Mouse (Mus musculus): Measurements from ENCODE around the gene Bok. TPM values are rescaled to one million over a fixed set of nuclear protein-coding genes. Genes with fewer than 3 reads are reported as not detected.
A peak's percentile ranks its signal among the peaks of the same experiment; 100 is the strongest.

Bok gene
- polyA plus RNA-seq (2015; fragmentation: Nextera tagmentation; extraction: Ambion mirVana): 54.4 and 57.2 TPM in 2 replicates

DNA sequence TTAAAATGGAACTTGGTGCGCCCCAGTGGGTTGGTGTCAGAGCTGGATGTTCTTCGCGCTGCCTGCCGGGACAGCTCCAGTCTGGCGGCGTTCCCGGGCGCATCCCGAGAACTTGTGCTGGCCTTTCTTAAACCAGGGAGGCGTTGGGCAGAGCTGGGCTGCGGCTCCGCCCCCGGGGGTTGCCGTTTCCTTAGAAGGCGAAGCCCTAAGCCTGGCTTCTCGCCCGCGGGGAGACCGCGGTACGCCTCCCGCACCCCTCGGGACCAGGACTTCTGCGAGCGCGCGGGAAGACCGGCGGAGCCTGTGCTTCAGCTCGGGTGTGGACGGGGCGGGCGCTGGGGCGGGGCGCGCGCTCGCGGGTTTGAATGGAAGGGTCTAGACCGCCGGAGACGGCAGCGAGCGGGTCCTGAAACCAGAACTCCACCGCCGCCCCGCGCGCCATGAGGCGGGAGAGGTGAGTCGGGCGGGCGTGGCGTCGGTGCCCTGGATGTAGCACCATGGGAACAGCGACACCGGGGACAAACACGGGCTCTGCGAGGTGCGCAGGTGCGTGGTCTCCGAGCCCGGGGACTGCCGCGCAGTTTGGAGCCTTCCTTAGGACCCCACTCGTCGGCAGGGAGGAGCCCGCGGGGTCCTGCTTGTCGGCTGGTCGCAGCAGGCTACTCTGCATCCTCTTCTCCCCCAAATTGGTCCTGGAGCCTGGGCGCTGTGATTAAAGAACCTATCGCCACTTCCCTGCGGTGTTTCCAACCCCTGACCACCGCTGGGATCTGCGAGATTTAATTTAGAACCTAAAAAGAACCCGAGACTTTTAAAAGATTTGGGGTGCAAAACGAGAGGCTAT lies at the start of gene Bok:
TSS of gene Bok (plus strand) at position 260 of the 844 bp plus-strand sequence.
- H3K27me3 ChIP-seq (replicated peaks; ENCODE audit: control insufficient read depth, insufficient read depth, low read length): no peaks in the 10 kb centered on the region
- peak; percentile 39 for ATAC-seq
- 0 out of 2 replicates have a peak, but pooled peaks cover 9% of the 10 kb centered on the region for H3K4me1 ChIP-seq (replicated peaks; ENCODE audit: control insufficient read depth, insufficient read depth, low read length)
- under 1% methylated on average over 78 of the region's 78 CpGs for whole genome bisulfite sequencing
- H3K36me3 ChIP-seq (ENCODE audit: control insufficient read depth, insufficient read depth): no peaks in the 10 kb centered on the region
- peak within 1 kb of the TSS; percentile 95 for H3K4me2 ChIP-seq (replicated peaks; ENCODE audit: low read depth)
- H3K4me3 ChIP-seq (ENCODE audit: low read depth, low read length): peak within 1 kb of the TSS; percentile 58
- 0 out of 2 replicates have a peak, but pooled peaks have one; percentile 14 for TF ChIP-seq CTCF (IDR thresholded peaks at IDR 0.05; ENCODE audit: low read depth)
- H3K27ac ChIP-seq (ENCODE audit: low read depth, low read length): peak within 1 kb of the TSS; percentile 57
- peak within 1 kb of the TSS; percentile 68 for H3K9ac ChIP-seq (ENCODE audit: low read depth, low read length)
- no peaks in the 10 kb centered on the region for H3K9me3 ChIP-seq (ENCODE audit: control insufficient read depth)

DNA sequence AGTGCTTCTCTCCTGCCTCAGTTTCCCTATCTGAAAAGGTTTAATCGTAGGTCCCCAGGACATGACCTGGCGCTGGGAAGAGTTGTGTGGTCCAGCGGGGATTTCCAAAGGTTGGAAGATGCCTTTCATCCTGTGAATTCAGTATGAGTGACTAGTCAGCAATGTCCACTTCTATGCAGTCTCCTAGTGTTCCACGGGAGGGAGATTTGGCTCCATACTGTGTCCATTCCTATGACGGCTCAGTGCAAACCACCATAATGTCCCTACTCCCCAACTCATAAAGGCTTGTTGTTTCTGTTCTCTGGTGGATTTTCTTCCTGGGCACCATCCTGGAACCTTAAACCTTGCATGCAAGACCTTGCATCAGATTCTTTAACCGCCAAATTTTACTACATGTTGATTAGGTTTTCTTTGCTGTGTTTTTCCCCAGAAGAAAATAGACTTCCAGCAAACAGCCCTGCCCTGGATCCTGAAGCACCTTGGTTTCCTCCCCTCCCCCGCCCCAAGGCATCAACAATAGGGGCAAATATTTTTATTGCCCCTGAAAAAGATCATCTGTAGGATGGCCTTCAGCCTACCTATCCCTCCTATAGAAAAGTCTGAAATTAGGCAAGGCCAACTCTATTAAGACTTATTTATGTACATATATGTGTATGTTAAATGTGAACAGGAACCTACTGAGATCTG lies 49.1 kb upstream of the Bok start:
- Histone ChIP-seq H3K27me3 (replicated peaks; ENCODE audit: control insufficient read depth, insufficient read depth, low read length) (no peaks in the 10 kb centered on the region), H3K9ac (ENCODE audit: low read depth, low read length) (peak overlapping the region; percentile 48; the same call in 1 of the 2 replicates), H3K9me3 (ENCODE audit: control insufficient read depth) (no peaks in the 10 kb centered on the region), H3K36me3 (ENCODE audit: control insufficient read depth, insufficient read depth) (peaks cover 5% of the 10 kb centered on the region; the same call in 1 of the 2 replicates), H3K4me3 (ENCODE audit: low read depth, low read length) (peak overlapping the region; percentile 84), H3K27ac (ENCODE audit: low read depth, low read length) (peak overlapping the region; percentile 79), H3K4me2 (replicated peaks; ENCODE audit: low read depth) (peak overlapping the region; percentile 90), H3K4me1 (replicated peaks; ENCODE audit: control insufficient read depth, insufficient read depth, low read length) (peaks cover 4% of the 10 kb centered on the region; the same call in 1 of the 2 replicates)
- WGBS: 28% methylated on average over 7 of the region's 7 CpGs
- ATAC-seq: peak; percentile 39
- peak; percentile 68 for TF ChIP-seq CTCF (IDR thresholded peaks at IDR 0.05; ENCODE audit: low read depth)

DNA sequence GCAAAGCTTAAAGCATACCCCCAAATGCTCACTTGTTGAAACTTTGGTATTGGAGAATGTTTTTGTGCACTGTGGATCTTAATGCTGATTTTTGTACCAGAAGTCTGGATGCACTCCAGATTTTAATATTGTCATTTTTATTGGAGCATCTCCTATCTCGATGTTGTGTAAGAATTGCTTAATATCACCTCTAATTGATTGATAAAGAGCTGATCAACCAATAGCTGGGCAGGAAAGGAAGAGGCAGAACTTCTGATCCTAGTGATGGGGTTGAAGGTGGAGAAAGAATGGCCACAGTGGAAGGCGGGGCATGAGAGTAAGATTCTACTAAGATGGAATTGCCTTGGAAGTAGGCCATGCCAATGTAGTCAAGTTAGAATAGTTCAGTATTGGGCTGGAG lies 43.5 kb upstream of the Bok start:
- Histone ChIP-seq H3K9me3 (ENCODE audit: control insufficient read depth) (no peaks in the 10 kb centered on the region), H3K9ac (ENCODE audit: low read depth, low read length) (no peak overlapping the region), H3K27me3 (replicated peaks; ENCODE audit: control insufficient read depth, insufficient read depth, low read length) (no peaks in the 10 kb centered on the region), H3K4me3 (ENCODE audit: low read depth, low read length) (no peak overlapping the region), H3K4me1 (replicated peaks; ENCODE audit: control insufficient read depth, insufficient read depth, low read length) (no peaks in the 10 kb centered on the region), H3K4me2 (replicated peaks; ENCODE audit: low read depth) (no peak overlapping the region), H3K27ac (ENCODE audit: low read depth, low read length) (no peak overlapping the region), H3K36me3 (ENCODE audit: control insufficient read depth, insufficient read depth) (no peaks in the 10 kb centered on the region)
- ATAC-seq: no peak
- 85% methylated on average over 2 of the region's 2 CpGs for WGBS
- no peak for TF ChIP-seq CTCF (IDR thresholded peaks at IDR 0.05; ENCODE audit: low read depth)

DNA sequence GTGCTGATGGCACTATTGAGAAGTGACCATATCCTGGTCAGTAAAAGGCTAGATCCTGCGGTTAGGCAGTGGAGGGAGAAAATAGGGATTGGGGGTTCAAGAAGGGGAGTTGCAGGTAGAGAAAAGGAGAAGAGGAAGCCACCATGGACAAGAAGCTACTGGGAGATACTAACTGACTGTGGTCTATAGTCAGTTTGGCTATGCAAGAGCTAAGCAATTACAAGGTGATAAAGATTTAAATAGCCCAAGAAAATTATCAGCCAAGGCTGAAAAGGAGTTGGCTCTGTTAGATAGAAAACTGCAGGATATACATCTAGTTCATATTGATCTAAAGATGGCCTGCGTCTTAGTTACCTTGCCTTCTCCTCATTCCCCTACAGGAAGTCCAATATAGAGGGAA lies 42.8 kb upstream of the Bok start:
- WGBS: 82% methylated on average over 2 of the region's 2 CpGs
- Histone ChIP-seq H3K27me3 (replicated peaks; ENCODE audit: control insufficient read depth, insufficient read depth, low read length) (no peaks in the 10 kb centered on the region), H3K36me3 (ENCODE audit: control insufficient read depth, insufficient read depth) (no peaks in the 10 kb centered on the region), H3K4me1 (replicated peaks; ENCODE audit: control insufficient read depth, insufficient read depth, low read length) (no peaks in the 10 kb centered on the region), H3K9ac (ENCODE audit: low read depth, low read length) (no peak overlapping the region), H3K9me3 (ENCODE audit: control insufficient read depth) (no peaks in the 10 kb centered on the region), H3K4me2 (replicated peaks; ENCODE audit: low read depth) (no peak overlapping the region), H3K4me3 (ENCODE audit: low read depth, low read length) (no peak overlapping the region), H3K27ac (ENCODE audit: low read depth, low read length) (no peak overlapping the region)
- no peak for TF ChIP-seq CTCF (IDR thresholded peaks at IDR 0.05; ENCODE audit: low read depth)
- ATAC-seq: no peak

DNA sequence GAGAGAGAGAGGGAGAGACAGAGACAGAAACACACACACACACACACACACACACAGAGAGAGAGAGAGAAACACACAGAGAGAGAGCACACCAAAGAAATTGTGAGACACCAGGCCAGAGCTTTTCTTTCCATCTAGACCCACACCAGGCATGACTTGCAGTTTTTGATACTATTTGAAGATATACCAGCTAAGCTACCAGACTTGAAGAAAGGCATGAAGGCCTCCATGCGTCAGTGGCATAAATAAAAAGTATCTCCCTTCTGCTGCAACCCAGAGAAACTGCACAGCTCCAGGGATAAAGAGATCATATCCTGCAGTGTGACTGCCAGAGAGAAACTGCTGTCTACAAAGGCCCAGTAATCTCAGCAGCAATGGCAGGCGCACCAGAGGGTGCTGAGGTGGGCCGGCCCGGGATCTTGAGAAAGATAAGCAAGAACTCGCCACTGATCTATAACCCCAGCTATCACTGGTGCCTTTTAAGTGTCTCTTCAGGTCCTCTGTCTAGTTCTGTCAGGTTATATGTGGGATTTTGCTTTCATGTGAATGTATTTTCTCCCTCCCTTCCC lies 35.8 kb upstream of the Bok start:
- Histone ChIP-seq H3K27me3 (replicated peaks; ENCODE audit: control insufficient read depth, insufficient read depth, low read length) (no peaks in the 10 kb centered on the region), H3K36me3 (ENCODE audit: control insufficient read depth, insufficient read depth) (no peaks in the 10 kb centered on the region), H3K4me2 (replicated peaks; ENCODE audit: low read depth) (no peak overlapping the region), H3K9ac (ENCODE audit: low read depth, low read length) (no peak overlapping the region), H3K27ac (ENCODE audit: low read depth, low read length) (no peak overlapping the region), H3K4me3 (ENCODE audit: low read depth, low read length) (no peak overlapping the region), H3K9me3 (ENCODE audit: control insufficient read depth) (no peaks in the 10 kb centered on the region), H3K4me1 (replicated peaks; ENCODE audit: control insufficient read depth, insufficient read depth, low read length) (no peaks in the 10 kb centered on the region)
- 54% methylated on average over 5 of the region's 5 CpGs for WGBS
- TF ChIP-seq CTCF (IDR thresholded peaks at IDR 0.05; ENCODE audit: low read depth): no peak
- ATAC-seq: no peak

DNA sequence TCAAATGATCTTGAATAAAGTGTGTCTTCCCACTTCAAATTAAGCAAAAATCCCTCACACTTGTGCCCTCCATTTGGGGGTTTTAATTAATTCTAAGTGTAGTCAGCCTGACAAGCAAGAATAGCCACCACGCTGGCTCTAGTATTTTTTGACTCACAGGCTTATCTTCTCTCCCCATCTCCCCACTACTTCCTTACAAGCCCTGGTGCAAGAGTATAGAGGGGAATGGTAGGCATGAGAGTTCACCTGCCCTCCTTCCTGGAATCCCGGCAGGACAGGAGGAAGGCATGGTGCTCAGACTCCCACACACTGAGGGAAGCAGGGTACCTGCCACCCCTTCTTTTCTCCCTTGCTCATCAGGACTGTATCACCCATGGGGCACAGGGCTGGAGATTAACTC lies 31.2 kb upstream of the Bok start:
- ATAC-seq: peak; percentile 39
- Histone ChIP-seq H3K4me3 (ENCODE audit: low read depth, low read length) (no peak overlapping the region), H3K9ac (ENCODE audit: low read depth, low read length) (no peak overlapping the region)

More for the DNA sequence above, 31.2 kb upstream of the Bok start:
- Histone ChIP-seq H3K27ac (ENCODE audit: low read depth, low read length) (peak overlapping the region; percentile 83), H3K9me3 (ENCODE audit: control insufficient read depth) (no peaks in the 10 kb centered on the region), H3K4me2 (replicated peaks; ENCODE audit: low read depth) (no peak overlapping the region), H3K4me1 (replicated peaks; ENCODE audit: control insufficient read depth, insufficient read depth, low read length) (no peaks in the 10 kb centered on the region), H3K27me3 (replicated peaks; ENCODE audit: control insufficient read depth, insufficient read depth, low read length) (no peaks in the 10 kb centered on the region), H3K36me3 (ENCODE audit: control insufficient read depth, insufficient read depth) (no peaks in the 10 kb centered on the region)
- WGBS: 14% methylated on average over 2 of the region's 2 CpGs
- no peak for TF ChIP-seq CTCF (IDR thresholded peaks at IDR 0.05; ENCODE audit: low read depth)

All from intestine, postnatal 0 days (tissue).